Mouse (Mus musculus): ENCODE data around the gene Dnajc1.

GRCm38 (mm10) chr2:18370794-18371498, 21.7 kb downstream of the Dnajc1 start:
- no peak for TF ChIP-seq CTCF (IDR thresholded peaks at IDR 0.05; ENCODE audit: low read depth)
- TF ChIP-seq EP300 (IDR thresholded peaks at IDR 0.05; ENCODE audit: low read depth): no peak
